Comparison of ENCODE assay signal across 18 mouse cellular contexts in genomic region chr6:100528556-100528955, GRCm38 (mm10).
"Had no signal": no experiment of that assay in that cellular context is flagged by ENCODE, and none has a peak within 500 bp of the region (broad histone marks: within the 10 kb centered on the region; RNA-seq: fewer than 3 reads in every experiment).

No protein-coding gene starts in this region.

- H3K9ac ChIP-seq: limb, embryonic 12.5 days; limb, embryonic 15.5 days; liver, embryonic 14.5 days; liver, postnatal 0 days; midbrain, embryonic 12.5 days; midbrain, embryonic 15.5 days; neural tube, embryonic 12.5 days; neural tube, embryonic 15.5 days had no signal

- DNase-seq: layer of hippocampus, postnatal 36 days; left cerebral cortex, postnatal 4 days; right cerebral cortex, adult 18-20 months; right cerebral cortex, postnatal 4 days had no signal

- H3K36me3 ChIP-seq: limb, embryonic 12.5 days; limb, embryonic 15.5 days; midbrain, embryonic 12.5 days; midbrain, embryonic 15.5 days; neural tube, embryonic 12.5 days; neural tube, embryonic 15.5 days had no signal

- H3K4me3 ChIP-seq: left cerebral cortex, adult 2 months; limb, embryonic 12.5 days; limb, embryonic 15.5 days; midbrain, embryonic 12.5 days; midbrain, embryonic 15.5 days; neural tube, embryonic 12.5 days; neural tube, embryonic 15.5 days had no signal

- ATAC-seq: intestine, postnatal 0 days; liver, postnatal 0 days; lung, postnatal 0 days; midbrain, embryonic 15.5 days had no signal

- H3K27ac ChIP-seq: left cerebral cortex, adult 2 months; limb, embryonic 12.5 days; limb, embryonic 15.5 days; liver, embryonic 14.5 days; macrophage; midbrain, embryonic 12.5 days; midbrain, embryonic 15.5 days; neural tube, embryonic 12.5 days; neural tube, embryonic 15.5 days; stomach, postnatal 0 days had no signal

- H3K9me3 ChIP-seq: limb, embryonic 15.5 days; midbrain, embryonic 12.5 days; midbrain, embryonic 15.5 days; neural tube, embryonic 12.5 days; neural tube, embryonic 15.5 days had no signal

- H3K4me2 ChIP-seq: limb, embryonic 12.5 days; limb, embryonic 15.5 days; liver, embryonic 11.5 days; midbrain, embryonic 12.5 days; midbrain, embryonic 15.5 days; neural tube, embryonic 12.5 days; neural tube, embryonic 15.5 days had no signal

- H3K27me3 ChIP-seq: midbrain, embryonic 15.5 days had no signal
